Comparison of ENCODE assay signal across 30 mouse cellular contexts in genomic region chr2:104431067-104431466, GRCm38 (mm10). TPM values are rescaled to one million over a fixed set of nuclear protein-coding genes. Genes with fewer than 3 reads are reported as not detected.
"Had no signal": no experiment of that assay in that cellular context is flagged by ENCODE, and none has a peak within 500 bp of the region (broad histone marks: within the 10 kb centered on the region; RNA-seq: fewer than 3 reads in every experiment).

No protein-coding gene starts in this region.

- H3K9me3 ChIP-seq: limb, embryonic 10.5 days; limb, embryonic 12.5 days; limb, embryonic 13.5 days; limb, embryonic 15.5 days; liver, embryonic 12.5 days; liver, embryonic 13.5 days; liver, embryonic 15.5 days; lung, embryonic 15.5 days; megakaryocyte, embryonic 14.5 days; midbrain, embryonic 10.5 days; midbrain, embryonic 12.5 days; midbrain, embryonic 13.5 days; midbrain, embryonic 15.5 days; neural tube, embryonic 12.5 days had no signal

- H3K4me3 ChIP-seq: limb, embryonic 10.5 days; limb, embryonic 12.5 days; limb, embryonic 13.5 days; limb, embryonic 15.5 days; liver, embryonic 12.5 days; liver, embryonic 13.5 days; liver, embryonic 15.5 days; lung, embryonic 15.5 days; megakaryocyte, embryonic 14.5 days; midbrain, embryonic 10.5 days; midbrain, embryonic 12.5 days; midbrain, embryonic 13.5 days; midbrain, embryonic 15.5 days; myocyte; neural tube, embryonic 12.5 days had no signal

- DNase-seq: left cerebral cortex, postnatal 4 days; liver; liver, embryonic 13.5 days; liver, postnatal 0 days; lung, adult 18-20 months; lung, adult 2 months; lung, embryonic 14.5 days; lung, postnatal 10 days; lung, postnatal 14 days; lung, postnatal 36 days; lung, postnatal 4 days; midbrain, embryonic 14.5 days had no signal

- H3K4me1 ChIP-seq: limb, embryonic 10.5 days; limb, embryonic 13.5 days; limb, embryonic 15.5 days; liver, embryonic 12.5 days; liver, embryonic 13.5 days; liver, embryonic 15.5 days; lung, embryonic 15.5 days; megakaryocyte, embryonic 14.5 days; midbrain, embryonic 10.5 days; midbrain, embryonic 12.5 days; midbrain, embryonic 13.5 days; midbrain, embryonic 15.5 days; neural tube, embryonic 12.5 days had no signal

- H3K27me3 ChIP-seq: limb, embryonic 12.5 days; limb, embryonic 13.5 days; limb, embryonic 15.5 days; liver, embryonic 12.5 days; liver, embryonic 13.5 days; liver, embryonic 15.5 days; lung, embryonic 15.5 days; megakaryocyte, embryonic 14.5 days; midbrain, embryonic 12.5 days; midbrain, embryonic 13.5 days; midbrain, embryonic 15.5 days; neural tube, embryonic 12.5 days had no signal

- H3K27ac ChIP-seq: limb, embryonic 10.5 days; limb, embryonic 12.5 days; limb, embryonic 13.5 days; limb, embryonic 15.5 days; liver, embryonic 12.5 days; liver, embryonic 13.5 days; liver, embryonic 14.5 days; liver, embryonic 15.5 days; lung, embryonic 15.5 days; macrophage; midbrain, embryonic 10.5 days; midbrain, embryonic 12.5 days; midbrain, embryonic 13.5 days; midbrain, embryonic 15.5 days; neural tube, embryonic 12.5 days had no signal

RNA-seq across cellular contexts. Expression of gene D430041D05Rik, which starts 20.3 kb away (rescaled TPM):
- polyA plus RNA-seq: liver, adult 2 months; liver, embryonic 15.5 days; liver, embryonic 16.5 days; macrophage had no signal
